Mouse (Mus musculus) CD4-positive, CD25-positive, alpha-beta regulatory T cell, adult 2 months (primary cell): ENCODE results near the gene Plekhg6.

Experiments
- DNase-seq: peaks from one replicate; pipeline ENCODE4 v3.0.0-alpha.2; 2012; ENCODE audit warnings: low read depth, low spot score

Plekhg6 gene

DNA sequence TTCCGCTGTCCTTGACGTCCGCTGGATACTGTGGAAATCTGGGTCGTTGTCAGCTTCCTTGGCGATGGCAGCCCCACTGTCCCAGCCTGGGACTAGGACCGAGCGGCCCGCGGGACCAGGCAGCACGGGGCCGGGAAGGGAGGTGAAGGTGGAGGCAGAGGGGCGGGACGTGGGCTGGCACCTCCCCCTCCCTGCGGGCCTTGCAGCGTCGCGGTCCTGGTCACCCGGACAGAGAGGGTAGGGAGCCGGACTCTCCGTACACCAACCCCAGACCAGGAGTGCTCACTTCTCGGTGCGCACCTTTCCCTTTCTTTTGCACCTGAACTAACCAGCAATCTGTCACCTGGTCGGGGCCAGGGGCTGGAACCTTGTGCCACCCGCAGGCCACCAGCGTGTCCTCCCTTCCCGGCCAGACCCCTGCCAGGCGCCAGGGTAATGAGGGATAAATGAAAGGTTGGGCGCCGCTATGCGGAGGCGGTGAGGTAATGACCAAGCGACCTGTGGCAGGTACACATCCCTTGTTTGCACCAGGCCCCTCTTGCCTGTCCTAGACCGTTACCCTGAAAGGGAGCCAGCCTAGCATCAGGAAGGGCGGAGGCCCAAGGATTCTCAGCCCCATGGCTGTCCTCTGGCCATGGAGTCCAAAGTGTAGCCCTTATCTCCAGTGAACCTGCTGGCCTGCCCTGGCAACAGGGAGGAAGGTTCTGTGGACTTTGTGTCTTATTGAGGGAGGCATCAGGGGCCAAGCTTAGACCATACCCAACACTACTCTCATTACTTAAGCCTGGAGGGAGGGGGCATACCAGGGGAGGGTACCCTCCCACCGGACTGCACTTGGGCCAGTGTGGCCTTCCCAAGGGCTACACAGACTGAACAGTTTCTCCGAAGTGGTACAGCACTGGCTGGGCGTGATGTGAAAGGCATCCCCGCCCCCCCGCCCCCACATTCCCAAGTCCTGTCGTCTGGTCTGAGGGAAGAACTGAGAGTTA, at the start of gene Plekhg6:
Gene Plekhg6 (minus strand): TSS at position 422 of the 989 bp plus-strand sequence.
- no peak for DNase-seq

- no peak for DNase-seq
These were observed 49.1 kb upstream of the Plekhg6 start for GRCm38 (mm10) chr6:125429741-125430140.

- peak; percentile 89 for DNase-seq
These were observed 46.1 kb upstream of the Plekhg6 start for GRCm38 (mm10) chr6:125426383-125427360.

- DNase-seq, result peak; percentile 69
These were observed 44.9 kb upstream of the Plekhg6 start for GRCm38 (mm10) chr6:125425205-125426090.

GRCm38 (mm10) chr6:125424156-125424555, 43.6 kb upstream of the Plekhg6 start:
- no peak for DNase-seq

- DNase-seq, result no peak
These were observed 42.9 kb upstream of the Plekhg6 start for GRCm38 (mm10) chr6:125423507-125423906.

DNA sequence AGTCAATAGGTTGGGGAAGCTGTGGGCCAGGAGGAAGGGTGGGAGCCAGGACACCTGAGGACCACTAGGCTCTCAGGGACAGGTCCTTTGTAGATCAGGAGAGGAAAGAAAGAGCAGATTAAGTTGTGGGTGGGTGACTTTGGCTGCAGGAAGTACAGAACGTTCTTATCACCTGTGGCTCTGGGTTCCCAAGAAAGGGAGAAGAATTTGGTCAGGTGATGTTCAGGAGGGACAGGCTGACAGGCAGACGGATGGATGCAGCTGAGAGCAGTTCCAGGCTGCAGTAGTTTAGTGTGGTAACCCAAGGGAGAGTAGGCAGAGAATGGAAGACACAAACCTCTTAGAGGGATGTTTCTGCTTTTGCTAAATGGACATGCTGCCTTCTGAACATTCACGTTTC, 42.5 kb upstream of the Plekhg6 start:
- DNase-seq, result no peak

GRCm38 (mm10) chr6:125422051-125422822, 41.6 kb upstream of the Plekhg6 start:
- DNase-seq, result peak; percentile 92

DNA sequence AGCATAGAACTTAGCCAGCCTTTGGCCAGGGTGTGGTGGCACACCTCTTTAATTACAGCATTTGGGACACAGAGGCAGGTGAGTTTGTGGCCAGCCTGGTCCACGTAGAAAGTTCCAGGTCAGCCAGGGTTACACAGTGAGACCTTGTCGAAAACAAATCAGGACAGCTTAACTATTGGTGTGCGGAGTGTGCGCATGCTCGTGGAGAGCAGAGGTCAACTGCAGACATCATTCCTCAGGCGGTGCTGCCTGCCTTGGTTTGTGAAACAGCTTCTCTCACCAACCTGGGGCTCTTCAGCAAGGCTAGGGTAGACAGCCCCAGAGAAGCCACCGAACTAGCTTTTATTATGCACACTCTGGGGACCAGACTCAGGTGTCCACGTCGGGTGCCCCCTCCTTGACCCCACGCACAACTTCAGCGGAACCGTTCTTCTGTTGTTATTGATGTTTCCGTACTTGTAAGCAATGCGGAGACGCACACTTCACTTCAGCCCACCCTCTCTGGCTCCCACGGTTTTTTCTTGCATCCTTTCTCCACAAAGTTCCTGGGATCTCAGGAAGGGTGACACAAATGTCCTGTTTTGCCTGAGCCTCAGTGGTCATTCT, 40.0 kb upstream of the Plekhg6 start:
- no peak for DNase-seq

GRCm38 (mm10) chr6:125418744-125419143, 38.2 kb upstream of the Plekhg6 start:
- DNase-seq, result peak; percentile 89

GRCm38 (mm10) chr6:125413326-125413725, 32.7 kb upstream of the Plekhg6 start:
- no peak for DNase-seq

- no peak for DNase-seq
These were observed 31.1 kb upstream of the Plekhg6 start for GRCm38 (mm10) chr6:125411661-125412060.

GRCm38 (mm10) chr6:125410995-125411547, 30.5 kb upstream of the Plekhg6 start:
- DNase-seq, result no peak

DNA sequence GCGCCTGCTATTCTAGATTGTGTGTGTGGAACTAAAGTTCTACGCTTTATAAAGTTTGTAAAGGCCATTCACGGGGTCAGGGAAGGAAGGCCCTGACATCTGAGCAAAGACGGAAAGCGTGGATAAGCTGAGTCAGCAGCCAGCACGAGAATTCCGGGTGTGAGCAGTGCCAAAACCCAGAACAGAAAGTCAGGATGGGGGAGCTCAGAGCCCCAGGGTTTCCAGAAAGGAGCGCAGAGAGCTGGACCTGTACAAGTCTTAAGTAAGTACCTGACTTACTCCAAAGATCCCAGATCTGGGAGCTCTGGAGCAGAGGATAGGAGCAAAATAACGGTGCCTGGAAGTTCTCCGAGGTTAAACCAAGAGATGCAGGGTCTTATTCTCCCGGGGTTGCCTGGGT, 30.0 kb upstream of the Plekhg6 start:
- no peak for DNase-seq

DNA sequence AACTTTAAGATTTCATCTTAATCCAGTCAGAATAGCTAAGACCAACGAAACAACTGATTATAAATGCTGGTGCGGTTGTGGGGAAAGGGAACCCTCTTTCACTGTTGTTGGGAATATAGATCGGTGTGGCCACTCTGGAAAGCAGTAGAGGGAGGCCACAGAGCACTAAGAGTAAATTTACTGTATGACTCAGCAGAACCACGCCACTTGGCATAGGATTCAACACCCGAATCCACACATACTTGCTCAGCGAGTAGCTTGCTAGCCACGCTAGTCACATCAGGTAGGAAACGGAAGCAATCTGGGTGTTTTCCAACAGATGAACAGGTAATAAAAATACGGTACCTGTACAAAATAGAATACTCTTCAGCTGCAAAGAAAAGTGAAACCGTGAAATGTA, 27.1 kb upstream of the Plekhg6 start:
- DNase-seq, result no peak

DNA sequence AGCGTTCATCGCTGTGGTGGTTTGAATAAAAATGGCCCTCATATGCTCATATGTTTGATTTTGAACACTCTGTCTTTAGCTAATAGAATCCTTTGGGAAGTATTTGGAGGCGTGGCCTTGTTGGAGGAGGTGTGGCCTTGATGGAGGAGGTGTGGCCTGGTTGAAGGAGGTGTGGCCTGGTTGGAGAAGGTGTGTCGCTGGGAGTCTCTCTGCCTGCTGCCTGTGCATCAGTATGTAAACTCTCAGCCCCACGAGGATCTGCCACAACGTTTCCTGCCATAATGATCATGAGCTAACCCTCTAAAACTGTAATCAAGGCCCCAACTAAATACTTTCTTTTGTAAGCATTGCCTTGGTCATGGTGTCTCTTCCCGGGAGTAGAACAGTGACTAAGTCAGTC, 26.6 kb upstream of the Plekhg6 start:
- no peak for DNase-seq

- no peak for DNase-seq
These were observed 25.1 kb upstream of the Plekhg6 start for GRCm38 (mm10) chr6:125405461-125406382.

- no peak for DNase-seq
These were observed 9.3 kb upstream of the Plekhg6 start for GRCm38 (mm10) chr6:125389853-125390252.
